Mouse (Mus musculus): ENCODE data around the gene Mdm4.
"Not testable (repeated sequence)": the region's sequence is repeated elsewhere in the genome, so short reads cannot be mapped to it uniquely, and the experiment has no call there.

GRCm38 (mm10) chr1:132988556-132989459 lies 41.6 kb downstream of the Mdm4 start:
- not testable (repeated sequence) for TF ChIP-seq GATA1 (IDR thresholded peaks at IDR 0.05; ENCODE audit: borderline replicate concordance, low read length); FLI1 (IDR thresholded peaks at IDR 0.05; ENCODE audit: low read length)

Measured in megakaryocyte, embryonic 14.5 days (primary cell).